Mouse (Mus musculus): ENCODE results near the gene Pde3a. TPM values are rescaled to one million over a fixed set of nuclear protein-coding genes. Genes with fewer than 3 reads are reported as not detected.

Pde3a gene
- polyA plus RNA-seq, 1 experiment from 2014 or later, result 4.8 TPM

- Histone ChIP-seq H3K27ac (replicated peaks; ENCODE audit: low read depth, low read length) (no peak overlapping the region), H3K27me3 (replicated peaks; ENCODE audit: control insufficient read depth, insufficient read depth, low read length) (no peaks in the 10 kb centered on the region), H3K4me2 (ENCODE audit: low read depth, low read length) (no peak overlapping the region), H3K4me1 (ENCODE audit: control insufficient read depth, insufficient read depth, low read length) (no peaks in the 10 kb centered on the region), H3K9ac (ENCODE audit: low read depth, low read length) (no peak overlapping the region), H3K4me3 (ENCODE audit: low read depth, low read length) (no peak overlapping the region), H3K9me3 (ENCODE audit: control insufficient read depth, low read length) (no peaks in the 10 kb centered on the region), H3K36me3 (ENCODE audit: control insufficient read depth, insufficient read depth, low read length) (no peaks in the 10 kb centered on the region)
- ATAC-seq (ENCODE audit: low read depth) (no peak), DNase-seq (ENCODE audit: low spot score) (no peak)
- 48% methylated on average over 8 of the region's 8 CpGs for WGBS
Measured at GRCm38 (mm10) chr6:141337673-141338072, 88.6 kb downstream of the Pde3a start.

GRCm38 (mm10) chr6:141341385-141341784, 92.3 kb downstream of the Pde3a start:
- no peak overlapping the region for H3K9ac ChIP-seq (ENCODE audit: low read depth, low read length)
- H3K4me1 ChIP-seq (ENCODE audit: control insufficient read depth, insufficient read depth, low read length), result no peaks in the 10 kb centered on the region
- DNase-seq (ENCODE audit: low spot score), result no peak
- H3K9me3 ChIP-seq (ENCODE audit: control insufficient read depth, low read length), result no peaks in the 10 kb centered on the region
- H3K4me3 ChIP-seq (ENCODE audit: low read depth, low read length), result no peak overlapping the region
- no peak for ATAC-seq (ENCODE audit: low read depth)
- no peak overlapping the region for H3K4me2 ChIP-seq (ENCODE audit: low read depth, low read length)
- WGBS, result 65% methylated on average over 2 of the region's 2 CpGs
- H3K27ac ChIP-seq (replicated peaks; ENCODE audit: low read depth, low read length), result no peak overlapping the region
- H3K27me3 ChIP-seq (replicated peaks; ENCODE audit: control insufficient read depth, insufficient read depth, low read length), result no peaks in the 10 kb centered on the region
- H3K36me3 ChIP-seq (ENCODE audit: control insufficient read depth, insufficient read depth, low read length), result no peaks in the 10 kb centered on the region

- DNase-seq (ENCODE audit: low spot score) (no peak), ATAC-seq (ENCODE audit: low read depth) (no peak)
- Histone ChIP-seq H3K27me3 (replicated peaks; ENCODE audit: control insufficient read depth, insufficient read depth, low read length) (no peaks in the 10 kb centered on the region), H3K9me3 (ENCODE audit: control insufficient read depth, low read length) (no peaks in the 10 kb centered on the region), H3K4me3 (ENCODE audit: low read depth, low read length) (no peak overlapping the region), H3K4me1 (ENCODE audit: control insufficient read depth, insufficient read depth, low read length) (no peaks in the 10 kb centered on the region), H3K36me3 (ENCODE audit: control insufficient read depth, insufficient read depth, low read length) (no peaks in the 10 kb centered on the region), H3K9ac (ENCODE audit: low read depth, low read length) (no peak overlapping the region), H3K27ac (replicated peaks; ENCODE audit: low read depth, low read length) (no peak overlapping the region), H3K4me2 (ENCODE audit: low read depth, low read length) (no peak overlapping the region)
- WGBS, result 50% methylated on average over 4 of the region's 4 CpGs
Measured at GRCm38 (mm10) chr6:141347870-141348269, 98.8 kb downstream of the Pde3a start.

- 74% methylated on average over 9 of the region's 9 CpGs for WGBS
- DNase-seq (ENCODE audit: low spot score), result peak; percentile 17
- H3K9me3 ChIP-seq (ENCODE audit: control insufficient read depth, low read length), result no peaks in the 10 kb centered on the region
- no peaks in the 10 kb centered on the region for H3K36me3 ChIP-seq (ENCODE audit: control insufficient read depth, insufficient read depth, low read length)
- no peaks in the 10 kb centered on the region for H3K4me1 ChIP-seq (ENCODE audit: control insufficient read depth, insufficient read depth, low read length)
- no peak overlapping the region for H3K4me2 ChIP-seq (ENCODE audit: low read depth, low read length)
- no peak overlapping the region for H3K9ac ChIP-seq (ENCODE audit: low read depth, low read length)
- H3K27me3 ChIP-seq (replicated peaks; ENCODE audit: control insufficient read depth, insufficient read depth, low read length), result no peaks in the 10 kb centered on the region
- ATAC-seq (ENCODE audit: low read depth), result no peak
- no peak overlapping the region for H3K27ac ChIP-seq (replicated peaks; ENCODE audit: low read depth, low read length)
- H3K4me3 ChIP-seq (ENCODE audit: low read depth, low read length), result no peak overlapping the region
Measured at GRCm38 (mm10) chr6:141348542-141348941, 99.5 kb downstream of the Pde3a start.

GRCm38 (mm10) chr6:141350261-141350660, 101.2 kb downstream of the Pde3a start:
- ATAC-seq (ENCODE audit: low read depth) (no peak), DNase-seq (ENCODE audit: low spot score) (peak; percentile 52)
- H3K9ac ChIP-seq (ENCODE audit: low read depth, low read length), result no peak overlapping the region
- H3K27ac ChIP-seq (replicated peaks; ENCODE audit: low read depth, low read length), result no peak overlapping the region
- H3K4me3 ChIP-seq (ENCODE audit: low read depth, low read length), result no peak overlapping the region
- no peaks in the 10 kb centered on the region for H3K9me3 ChIP-seq (ENCODE audit: control insufficient read depth, low read length)
- H3K27me3 ChIP-seq (replicated peaks; ENCODE audit: control insufficient read depth, insufficient read depth, low read length), result no peaks in the 10 kb centered on the region
- H3K36me3 ChIP-seq (ENCODE audit: control insufficient read depth, insufficient read depth, low read length), result no peaks in the 10 kb centered on the region
- 53% methylated on average over 5 of the region's 5 CpGs for WGBS
- no peak overlapping the region for H3K4me2 ChIP-seq (ENCODE audit: low read depth, low read length)
- H3K4me1 ChIP-seq (ENCODE audit: control insufficient read depth, insufficient read depth, low read length), result no peaks in the 10 kb centered on the region

- DNase-seq (ENCODE audit: low spot score) (peak; percentile 75), ATAC-seq (ENCODE audit: low read depth) (peak; percentile 85; the same call in 1 of the 2 replicates)
- Histone ChIP-seq H3K9me3 (ENCODE audit: control insufficient read depth, low read length) (no peaks in the 10 kb centered on the region), H3K36me3 (ENCODE audit: control insufficient read depth, insufficient read depth, low read length) (no peaks in the 10 kb centered on the region), H3K4me3 (ENCODE audit: low read depth, low read length) (no peak overlapping the region), H3K27ac (replicated peaks; ENCODE audit: low read depth, low read length) (no peak overlapping the region), H3K4me1 (ENCODE audit: control insufficient read depth, insufficient read depth, low read length) (no peaks in the 10 kb centered on the region), H3K27me3 (replicated peaks; ENCODE audit: control insufficient read depth, insufficient read depth, low read length) (no peaks in the 10 kb centered on the region), H3K4me2 (ENCODE audit: low read depth, low read length) (no peak overlapping the region), H3K9ac (ENCODE audit: low read depth, low read length) (no peak overlapping the region)
- WGBS, result 57% methylated on average over 6 of the region's 6 CpGs
Measured at GRCm38 (mm10) chr6:141352277-141352676, 103.2 kb downstream of the Pde3a start.

GRCm38 (mm10) chr6:141363664-141364063, 114.6 kb downstream of the Pde3a start:
- no peak overlapping the region for H3K4me2 ChIP-seq (ENCODE audit: low read depth, low read length)
- no peak overlapping the region for H3K27ac ChIP-seq (replicated peaks; ENCODE audit: low read depth, low read length)
- no peaks in the 10 kb centered on the region for H3K9me3 ChIP-seq (ENCODE audit: control insufficient read depth, low read length)
- H3K9ac ChIP-seq (ENCODE audit: low read depth, low read length), result no peak overlapping the region
- H3K4me3 ChIP-seq (ENCODE audit: low read depth, low read length), result no peak overlapping the region
- no peak for ATAC-seq (ENCODE audit: low read depth)
- no peak for DNase-seq (ENCODE audit: low spot score)
- WGBS, result 87% methylated on average over 3 of the region's 3 CpGs
- no peaks in the 10 kb centered on the region for H3K27me3 ChIP-seq (replicated peaks; ENCODE audit: control insufficient read depth, insufficient read depth, low read length)
- no peaks in the 10 kb centered on the region for H3K36me3 ChIP-seq (ENCODE audit: control insufficient read depth, insufficient read depth, low read length)
- H3K4me1 ChIP-seq (ENCODE audit: control insufficient read depth, insufficient read depth, low read length), result no peaks in the 10 kb centered on the region

- Histone ChIP-seq H3K4me2 (ENCODE audit: low read depth, low read length) (no peak overlapping the region), H3K9ac (ENCODE audit: low read depth, low read length) (no peak overlapping the region), H3K4me3 (ENCODE audit: low read depth, low read length) (no peak overlapping the region), H3K27me3 (replicated peaks; ENCODE audit: control insufficient read depth, insufficient read depth, low read length) (no peaks in the 10 kb centered on the region), H3K27ac (replicated peaks; ENCODE audit: low read depth, low read length) (no peak overlapping the region), H3K9me3 (ENCODE audit: control insufficient read depth, low read length) (no peaks in the 10 kb centered on the region), H3K36me3 (ENCODE audit: control insufficient read depth, insufficient read depth, low read length) (no peaks in the 10 kb centered on the region), H3K4me1 (ENCODE audit: control insufficient read depth, insufficient read depth, low read length) (no peaks in the 10 kb centered on the region)
- no peak for DNase-seq (ENCODE audit: low spot score)
- no peak for ATAC-seq (ENCODE audit: low read depth)
- 63% methylated on average over 5 of the region's 5 CpGs for WGBS
Measured at GRCm38 (mm10) chr6:141367037-141367436, 118.0 kb downstream of the Pde3a start.

GRCm38 (mm10) chr6:141372697-141373096, 123.6 kb downstream of the Pde3a start:
- H3K36me3 ChIP-seq (ENCODE audit: control insufficient read depth, insufficient read depth, low read length), result no peaks in the 10 kb centered on the region
- no peaks in the 10 kb centered on the region for H3K27me3 ChIP-seq (replicated peaks; ENCODE audit: control insufficient read depth, insufficient read depth, low read length)
- H3K9ac ChIP-seq (ENCODE audit: low read depth, low read length), result no peak overlapping the region
- no peak overlapping the region for H3K27ac ChIP-seq (replicated peaks; ENCODE audit: low read depth, low read length)
- H3K4me2 ChIP-seq (ENCODE audit: low read depth, low read length), result no peak overlapping the region
- DNase-seq (ENCODE audit: low spot score) (peak; percentile 40), ATAC-seq (ENCODE audit: low read depth) (no peak)
- H3K4me3 ChIP-seq (ENCODE audit: low read depth, low read length), result no peak overlapping the region
- 61% methylated on average over 2 of the region's 2 CpGs for WGBS
- H3K4me1 ChIP-seq (ENCODE audit: control insufficient read depth, insufficient read depth, low read length), result no peaks in the 10 kb centered on the region
- H3K9me3 ChIP-seq (ENCODE audit: control insufficient read depth, low read length), result no peaks in the 10 kb centered on the region
